Mouse (Mus musculus): Measurements from ENCODE around the gene Morn1. TPM values are rescaled to one million over a fixed set of nuclear protein-coding genes. Genes with fewer than 3 reads are reported as not detected.
"Not testable (repeated sequence)": the region's sequence is repeated elsewhere in the genome, so short reads cannot be mapped to it uniquely, and the experiment has no call there.

Morn1 gene
- polyA plus RNA-seq, 2 experiments = 4.7 to 7.9 TPM

DNA sequence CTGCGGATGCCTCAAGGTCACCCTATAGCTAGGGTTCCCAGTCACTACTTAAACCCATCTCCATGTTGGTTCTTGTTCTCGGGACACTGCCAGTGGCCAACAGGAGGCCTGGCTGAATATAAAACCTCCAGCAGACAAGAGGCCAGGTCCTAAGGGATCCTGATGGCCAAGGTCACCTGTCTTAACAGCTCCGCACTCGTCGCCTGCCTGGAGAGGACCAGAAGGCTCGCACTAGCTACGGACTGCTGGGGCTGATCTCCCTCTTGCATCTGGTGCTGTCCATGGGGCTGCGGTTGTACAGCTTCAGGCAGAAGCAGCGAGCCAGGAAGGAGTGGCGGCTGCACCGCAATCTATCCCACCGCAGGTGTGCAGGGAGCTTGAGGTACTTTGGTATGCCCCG, 16.2 kb upstream of the Morn1 start:
- Histone ChIP-seq H3K4me3 (replicated peaks; ENCODE audit: low read length) (no peak overlapping the region), H3K9ac (ENCODE audit: low read depth, low read length, severe bottlenecking) (no peak overlapping the region), H3K36me3 (ENCODE audit: control insufficient read depth, insufficient read depth, low read length) (peaks cover 68% of the 10 kb centered on the region), H3K27ac (replicated peaks; ENCODE audit: low read depth, low read length) (no peak overlapping the region), H3K4me1 (ENCODE audit: control insufficient read depth, insufficient read depth, low read length) (peaks cover 12% of the 10 kb centered on the region), H3K27me3 (ENCODE audit: control insufficient read depth, insufficient read depth, low read length) (no peaks in the 10 kb centered on the region), H3K4me2 (replicated peaks; ENCODE audit: low read depth, low read length, severe bottlenecking) (no peak overlapping the region), H3K9me3 (ENCODE audit: control insufficient read depth, low read length) (no peaks in the 10 kb centered on the region)
- no peak for TF ChIP-seq POLR2A (IDR thresholded peaks at IDR 0.05; ENCODE audit: borderline replicate concordance, extremely low read depth, insufficient read depth, insufficient read length)
- DNase-seq (ENCODE audit: low spot score) (no peak), ATAC-seq (ENCODE audit: low FRiP score, low read depth) (no peak)
- WGBS = 94% methylated on average over 13 of the region's 13 CpGs

DNA sequence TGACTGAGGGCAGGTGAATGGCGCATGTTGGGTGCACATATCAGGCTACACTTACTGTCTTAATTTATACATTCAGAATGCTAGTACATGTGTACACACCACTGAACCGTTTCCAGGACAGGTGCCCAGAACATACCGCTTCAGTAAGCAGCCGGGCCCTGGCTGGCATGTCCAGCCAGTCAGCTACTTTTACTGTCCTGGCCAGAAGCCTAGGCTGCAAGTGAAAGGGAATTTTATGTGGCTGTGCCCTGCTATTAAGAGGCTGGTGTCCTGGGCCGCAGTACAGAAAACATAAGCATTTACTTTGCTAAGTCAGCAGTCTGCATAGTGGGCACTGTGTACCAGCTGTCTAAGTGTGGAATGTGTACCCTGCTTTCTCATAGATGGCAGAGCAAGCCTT, 15.5 kb upstream of the Morn1 start:
- peaks cover 12% of the 10 kb centered on the region for H3K4me1 ChIP-seq (ENCODE audit: control insufficient read depth, insufficient read depth, low read length)
- ATAC-seq (ENCODE audit: low FRiP score, low read depth) = no peak
- no peaks in the 10 kb centered on the region for H3K27me3 ChIP-seq (ENCODE audit: control insufficient read depth, insufficient read depth, low read length)
- no peak overlapping the region for H3K4me2 ChIP-seq (replicated peaks; ENCODE audit: low read depth, low read length, severe bottlenecking)
- H3K9ac ChIP-seq (ENCODE audit: low read depth, low read length, severe bottlenecking) = no peak overlapping the region
- H3K36me3 ChIP-seq (ENCODE audit: control insufficient read depth, insufficient read depth, low read length) = peaks cover 75% of the 10 kb centered on the region
- no peak for DNase-seq (ENCODE audit: low spot score)
- no peak overlapping the region for H3K4me3 ChIP-seq (replicated peaks; ENCODE audit: low read length)
- no peaks in the 10 kb centered on the region for H3K9me3 ChIP-seq (ENCODE audit: control insufficient read depth, low read length)
- 88% methylated on average over 5 of the region's 5 CpGs for WGBS
- no peak for TF ChIP-seq POLR2A (IDR thresholded peaks at IDR 0.05; ENCODE audit: borderline replicate concordance, extremely low read depth, insufficient read depth, insufficient read length)
- no peak overlapping the region for H3K27ac ChIP-seq (replicated peaks; ENCODE audit: low read depth, low read length)

DNA sequence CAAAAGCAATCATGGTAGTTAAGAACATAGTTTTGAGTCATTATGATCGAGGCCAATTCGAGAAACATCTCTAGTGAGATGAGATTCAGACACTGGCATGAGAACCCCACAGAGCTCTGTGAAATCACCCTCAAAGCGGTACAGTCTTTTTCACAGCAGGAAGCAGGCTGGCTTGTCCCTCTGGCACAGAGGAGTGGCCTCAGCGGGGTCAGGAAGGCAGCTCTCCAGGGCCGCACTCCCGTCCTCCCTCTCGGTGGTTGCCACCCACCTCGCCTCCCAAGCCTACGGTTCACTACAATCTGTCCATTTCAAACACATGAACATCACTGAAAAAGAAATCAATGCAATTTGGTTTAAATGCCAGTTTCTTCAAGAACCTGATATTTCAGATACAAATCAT, 12.0 kb upstream of the Morn1 start:
- WGBS = 79% methylated on average over 9 of the region's 9 CpGs

DNA sequence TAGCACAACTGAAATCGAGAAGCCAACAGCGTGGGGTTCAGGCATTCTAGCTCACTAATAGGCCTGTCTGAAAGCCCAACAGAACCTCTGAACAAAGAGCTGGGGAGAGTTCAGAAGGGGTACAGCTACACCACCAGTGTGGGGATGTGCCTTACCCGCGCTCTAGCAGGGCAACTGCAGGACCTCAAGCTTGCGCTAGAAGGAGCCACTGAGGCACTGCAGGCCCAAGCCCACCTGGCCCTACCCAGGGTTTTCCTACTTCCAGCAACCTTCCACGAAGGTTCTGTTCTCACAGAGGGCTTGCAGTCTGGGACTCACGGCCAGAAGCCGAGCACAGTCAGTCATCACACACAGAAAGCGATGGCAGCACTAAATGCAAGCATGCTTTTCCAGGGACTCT, 11.2 kb upstream of the Morn1 start:
- WGBS = 84% methylated on average over 9 of the region's 9 CpGs

More for the DNA sequence above, 12.0 kb upstream of the Morn1 start:
- no peak overlapping the region for H3K27ac ChIP-seq (replicated peaks; ENCODE audit: low read depth, low read length)
- H3K4me3 ChIP-seq (replicated peaks; ENCODE audit: low read length) = no peak overlapping the region
- no peaks in the 10 kb centered on the region for H3K9me3 ChIP-seq (ENCODE audit: control insufficient read depth, low read length)
- DNase-seq (ENCODE audit: low spot score) (no peak), ATAC-seq (ENCODE audit: low FRiP score, low read depth) (no peak)
- H3K4me2 ChIP-seq (replicated peaks; ENCODE audit: low read depth, low read length, severe bottlenecking) = no peak overlapping the region
- peaks cover 95% of the 10 kb centered on the region for H3K36me3 ChIP-seq (ENCODE audit: control insufficient read depth, insufficient read depth, low read length)
- H3K4me1 ChIP-seq (ENCODE audit: control insufficient read depth, insufficient read depth, low read length) = no peaks in the 10 kb centered on the region
- no peak overlapping the region for H3K9ac ChIP-seq (ENCODE audit: low read depth, low read length, severe bottlenecking)
- no peak for TF ChIP-seq POLR2A (IDR thresholded peaks at IDR 0.05; ENCODE audit: borderline replicate concordance, extremely low read depth, insufficient read depth, insufficient read length)
- no peaks in the 10 kb centered on the region for H3K27me3 ChIP-seq (ENCODE audit: control insufficient read depth, insufficient read depth, low read length)

DNA sequence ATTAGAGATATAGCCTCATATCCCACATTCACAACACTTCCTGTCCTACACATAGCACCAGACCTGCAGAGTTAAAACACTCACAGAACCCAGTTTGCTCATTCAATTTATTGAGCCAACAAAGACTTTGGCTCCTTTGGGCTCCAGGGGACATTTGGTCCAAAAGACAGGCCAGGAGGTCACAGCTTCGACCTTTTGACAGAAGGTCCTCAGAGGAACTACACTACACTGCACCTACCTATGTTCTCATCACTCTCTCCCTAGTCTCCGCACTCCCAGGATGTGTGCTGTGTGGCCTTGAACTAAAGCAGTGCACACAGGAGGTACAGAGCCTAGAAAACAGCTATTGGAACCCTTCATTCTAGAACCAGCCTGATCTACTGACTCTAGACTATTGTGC, 10.6 kb upstream of the Morn1 start:
- DNase-seq (ENCODE audit: low spot score) (no peak), ATAC-seq (ENCODE audit: low FRiP score, low read depth) (no peak)
- Histone ChIP-seq H3K4me3 (replicated peaks; ENCODE audit: low read length) (no peak overlapping the region), H3K4me2 (replicated peaks; ENCODE audit: low read depth, low read length, severe bottlenecking) (no peak overlapping the region), H3K9me3 (ENCODE audit: control insufficient read depth, low read length) (no peaks in the 10 kb centered on the region), H3K27me3 (ENCODE audit: control insufficient read depth, insufficient read depth, low read length) (no peaks in the 10 kb centered on the region), H3K36me3 (ENCODE audit: control insufficient read depth, insufficient read depth, low read length) (peaks cover 94% of the 10 kb centered on the region), H3K27ac (replicated peaks; ENCODE audit: low read depth, low read length) (no peak overlapping the region), H3K9ac (ENCODE audit: low read depth, low read length, severe bottlenecking) (no peak overlapping the region), H3K4me1 (ENCODE audit: control insufficient read depth, insufficient read depth, low read length) (no peaks in the 10 kb centered on the region)
- TF ChIP-seq POLR2A (IDR thresholded peaks at IDR 0.05; ENCODE audit: borderline replicate concordance, extremely low read depth, insufficient read depth, insufficient read length) = no peak
- WGBS = 87% methylated on average over 2 of the region's 2 CpGs

More for the DNA sequence above, 11.2 kb upstream of the Morn1 start:
- no peak for TF ChIP-seq POLR2A (IDR thresholded peaks at IDR 0.05; ENCODE audit: borderline replicate concordance, extremely low read depth, insufficient read depth, insufficient read length)
- Histone ChIP-seq H3K4me3 (replicated peaks; ENCODE audit: low read length) (no peak overlapping the region), H3K4me1 (ENCODE audit: control insufficient read depth, insufficient read depth, low read length) (no peaks in the 10 kb centered on the region), H3K27ac (replicated peaks; ENCODE audit: low read depth, low read length) (no peak overlapping the region), H3K9me3 (ENCODE audit: control insufficient read depth, low read length) (no peaks in the 10 kb centered on the region), H3K27me3 (ENCODE audit: control insufficient read depth, insufficient read depth, low read length) (no peaks in the 10 kb centered on the region), H3K36me3 (ENCODE audit: control insufficient read depth, insufficient read depth, low read length) (peaks cover 95% of the 10 kb centered on the region), H3K9ac (ENCODE audit: low read depth, low read length, severe bottlenecking) (no peak overlapping the region), H3K4me2 (replicated peaks; ENCODE audit: low read depth, low read length, severe bottlenecking) (no peak overlapping the region)
- DNase-seq (ENCODE audit: low spot score) = no peak
- ATAC-seq (ENCODE audit: low FRiP score, low read depth) = no peak

DNA sequence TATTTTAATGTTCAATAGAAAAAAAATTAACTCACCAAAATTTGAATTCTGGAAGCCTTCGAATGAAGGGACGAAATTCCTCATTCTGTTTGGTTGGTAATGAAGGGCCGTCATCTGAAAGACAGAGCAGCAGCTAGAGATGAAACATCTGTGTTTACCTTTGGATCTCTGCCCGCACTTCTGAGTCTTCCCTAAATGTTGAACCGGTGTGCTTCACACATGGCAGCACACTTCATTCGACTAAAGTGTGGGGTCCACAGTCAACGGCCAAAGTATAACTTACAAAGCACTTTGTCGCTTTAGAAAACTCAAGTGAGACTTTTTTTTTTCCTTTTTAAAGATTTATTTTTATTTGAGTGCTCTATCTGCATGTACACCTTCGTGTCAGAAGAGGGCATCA, 9.7 kb upstream of the Morn1 start:
- H3K4me1 ChIP-seq (ENCODE audit: control insufficient read depth, insufficient read depth, low read length) = no peaks in the 10 kb centered on the region
- H3K4me3 ChIP-seq (replicated peaks; ENCODE audit: low read length) = no peak overlapping the region
- H3K36me3 ChIP-seq (ENCODE audit: control insufficient read depth, insufficient read depth, low read length) = peaks cover 93% of the 10 kb centered on the region
- H3K9me3 ChIP-seq (ENCODE audit: control insufficient read depth, low read length) = no peaks in the 10 kb centered on the region
- no peak overlapping the region for H3K9ac ChIP-seq (ENCODE audit: low read depth, low read length, severe bottlenecking)
- H3K27ac ChIP-seq (replicated peaks; ENCODE audit: low read depth, low read length) = no peak overlapping the region
- TF ChIP-seq POLR2A (IDR thresholded peaks at IDR 0.05; ENCODE audit: borderline replicate concordance, extremely low read depth, insufficient read depth, insufficient read length) = no peak
- DNase-seq (ENCODE audit: low spot score) = no peak
- H3K27me3 ChIP-seq (ENCODE audit: control insufficient read depth, insufficient read depth, low read length) = no peaks in the 10 kb centered on the region
- H3K4me2 ChIP-seq (replicated peaks; ENCODE audit: low read depth, low read length, severe bottlenecking) = no peak overlapping the region
- 88% methylated on average over 9 of the region's 9 CpGs for WGBS
- no peak for ATAC-seq (ENCODE audit: low FRiP score, low read depth)

DNA sequence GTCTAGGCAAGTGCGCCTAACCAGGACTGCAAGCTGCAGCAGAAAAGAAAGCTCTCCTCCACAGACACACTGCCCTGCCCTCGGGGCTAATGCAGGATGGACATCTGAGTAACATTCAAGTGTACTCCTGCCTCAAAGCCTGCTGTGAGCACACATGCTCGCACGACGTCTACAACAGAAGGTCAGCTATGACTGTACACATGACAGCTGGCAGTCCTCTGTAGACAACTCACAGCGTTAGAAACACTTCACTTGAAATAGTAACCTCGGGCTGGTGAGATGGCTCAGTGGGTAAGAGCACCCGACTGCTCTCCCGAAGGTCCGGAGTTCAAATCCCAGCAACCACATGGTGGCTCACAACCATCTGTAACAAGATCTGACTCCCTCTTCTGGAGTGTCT, 7.6 kb upstream of the Morn1 start:
- not testable (repeated sequence) for H3K4me2 ChIP-seq (replicated peaks; ENCODE audit: low read depth, low read length, severe bottlenecking); H3K4me1 ChIP-seq (ENCODE audit: control insufficient read depth, insufficient read depth, low read length); DNase-seq (ENCODE audit: low spot score); H3K27ac ChIP-seq (replicated peaks; ENCODE audit: low read depth, low read length); H3K9me3 ChIP-seq (ENCODE audit: control insufficient read depth, low read length); H3K9ac ChIP-seq (ENCODE audit: low read depth, low read length, severe bottlenecking); H3K4me3 ChIP-seq (replicated peaks; ENCODE audit: low read length); H3K27me3 ChIP-seq (ENCODE audit: control insufficient read depth, insufficient read depth, low read length); ATAC-seq (ENCODE audit: low FRiP score, low read depth)
- WGBS = 91% methylated on average over 10 of the region's 10 CpGs
- peaks cover 92% of the 10 kb centered on the region for H3K36me3 ChIP-seq (ENCODE audit: control insufficient read depth, insufficient read depth, low read length)
